Mouse (Mus musculus) mouse embryonic stem cell (cell line): ENCODE results near the gene Gpc3.

Experiments
- in situ Hi-C, 2 experiments: fragments of 300-500 bp; cut with MboI; formaldehyde crosslinking; loops; 1 replicate in 1 of 2; 3 replicates in 1 of 2; pipeline ENCODE4 v1.14.3; 2019 to 2020; ENCODE audit warnings: low sequenced_read_pairs in 2 of 2, low pct_unique_long_range_greater_than_20kb in 1 of 2, mixed read lengths in 1 of 2; ENCODE audit not compliant: unreplicated experiment in 1 of 2

The Gpc3 gene

DNA sequence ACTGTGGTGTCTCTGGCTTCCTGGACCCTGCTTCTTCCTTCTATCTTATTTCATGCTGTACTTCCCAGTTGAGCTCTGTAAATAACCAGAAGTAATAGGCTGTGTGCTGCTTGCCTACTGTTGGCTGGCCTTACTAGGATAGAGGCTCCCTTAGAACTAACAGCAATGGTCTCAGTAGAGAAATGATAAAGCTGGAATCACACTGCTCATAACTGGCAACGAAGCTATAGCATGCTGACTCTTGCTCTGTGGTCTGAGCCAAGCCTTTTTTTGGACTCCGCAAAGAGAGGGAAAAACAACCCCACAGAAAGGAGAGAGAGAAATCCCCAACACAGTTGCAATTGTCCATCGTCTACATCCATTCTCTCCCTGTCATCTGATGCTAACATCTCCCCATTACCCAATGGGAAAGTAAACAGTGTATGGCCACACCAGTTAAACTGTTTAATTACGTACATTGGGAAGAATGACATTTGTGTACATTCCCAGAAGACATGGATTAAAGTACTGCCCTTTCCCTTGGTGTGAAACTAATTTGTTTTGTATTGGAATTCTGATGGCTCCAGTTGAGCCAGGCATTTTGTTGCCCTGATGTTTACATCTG lies 368.0 kb downstream of the Gpc3 start:
- in situ Hi-C loops = no loop called here

DNA sequence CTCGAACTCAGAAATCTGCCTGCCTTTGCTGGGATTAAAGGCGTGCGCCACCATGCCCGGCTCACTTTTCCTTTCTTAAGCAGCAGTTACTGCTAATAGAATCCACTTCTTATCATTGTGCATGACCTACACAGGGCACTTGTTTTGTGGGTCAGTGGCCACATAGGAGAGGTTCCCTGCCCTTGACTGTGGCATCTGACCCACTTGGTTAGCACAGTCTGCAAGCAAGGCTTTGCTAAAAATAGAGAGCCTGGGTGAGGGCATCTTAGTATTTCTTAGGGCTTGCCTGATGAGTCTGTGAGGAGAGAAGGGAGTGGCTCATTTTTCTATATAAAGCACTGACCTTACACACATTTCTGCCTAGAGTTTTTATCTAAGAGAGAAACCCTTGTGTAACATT lies 376.3 kb downstream of the Gpc3 start:
- in situ Hi-C loops = no loop called here

DNA sequence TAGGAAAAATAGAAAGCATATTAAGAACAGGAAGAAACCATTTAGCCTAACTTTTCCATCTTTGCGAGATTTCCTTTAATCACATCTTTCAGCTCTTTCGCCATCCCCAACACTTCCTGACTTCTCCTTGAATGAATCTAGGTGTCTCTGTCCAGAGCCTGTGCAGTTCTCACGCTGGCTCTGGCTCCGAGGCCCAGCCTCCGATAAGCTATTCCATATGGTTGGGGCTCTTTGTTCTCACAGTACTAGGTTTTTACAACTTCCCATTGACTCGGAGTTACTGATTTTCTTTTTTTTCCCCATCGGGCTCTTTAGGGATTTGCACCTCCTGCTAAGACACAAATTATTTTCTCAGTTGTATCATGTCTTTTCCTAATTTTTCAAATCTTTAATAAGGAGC lies 381.8 kb downstream of the Gpc3 start:
- in situ Hi-C loops = no loop called here

DNA sequence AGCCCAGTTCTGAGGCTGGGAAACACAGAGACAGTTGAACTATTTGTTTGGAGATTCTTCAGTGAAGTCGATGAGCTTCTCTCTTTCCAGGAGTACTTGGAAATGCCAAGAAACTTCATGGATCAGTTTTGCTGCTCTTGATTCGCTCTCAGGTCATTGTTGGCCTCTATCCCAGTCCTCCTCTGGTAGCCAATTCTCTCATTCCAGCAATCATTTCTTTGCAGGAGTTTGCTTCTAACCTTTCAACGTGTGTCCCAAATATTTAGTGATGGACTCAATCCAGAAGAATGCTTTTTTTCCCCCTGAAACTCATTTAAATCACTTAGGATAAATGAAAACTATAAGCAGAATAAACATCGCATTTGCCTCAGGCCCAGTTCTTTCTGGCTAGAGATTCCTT lies 383.0 kb downstream of the Gpc3 start:
- in situ Hi-C loops = no loop called here
